Mouse (Mus musculus): ENCODE results near the gene Ablim2.

DNA sequence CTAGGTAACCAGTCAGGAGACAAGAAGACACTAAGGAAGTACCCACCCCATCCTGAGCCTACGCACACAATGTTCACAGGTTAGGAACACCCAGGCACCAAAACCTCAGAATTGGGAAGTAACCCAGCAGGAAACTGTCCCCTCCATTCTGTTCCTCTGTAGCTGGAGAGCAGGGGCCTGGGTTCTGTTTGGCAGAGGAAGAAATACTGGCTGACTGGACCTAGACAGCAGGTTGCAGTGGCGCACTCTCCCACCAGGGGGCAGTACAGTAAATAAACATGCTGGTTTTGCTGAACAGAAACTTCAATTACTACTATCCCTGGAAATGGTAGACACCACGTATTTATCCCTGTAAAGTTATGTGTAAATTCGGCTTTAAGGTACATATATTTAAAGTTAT is 10.8 kb upstream of the Ablim2 start:
- TF ChIP-seq CTCF (IDR thresholded peaks at IDR 0.05; ENCODE audit: low read depth) (peak; percentile 85), EP300 (IDR thresholded peaks at IDR 0.05; ENCODE audit: low read depth) (no peak)
